Mouse (Mus musculus) ovary, postnatal 36 days (tissue): ENCODE data around the gene Ift74.

Experiments
- DNase-seq: peaks from one replicate; pipeline ENCODE4 v3.0.0; 2022; ENCODE audit warnings: low spot score, mixed read lengths

The Ift74 gene

DNA sequence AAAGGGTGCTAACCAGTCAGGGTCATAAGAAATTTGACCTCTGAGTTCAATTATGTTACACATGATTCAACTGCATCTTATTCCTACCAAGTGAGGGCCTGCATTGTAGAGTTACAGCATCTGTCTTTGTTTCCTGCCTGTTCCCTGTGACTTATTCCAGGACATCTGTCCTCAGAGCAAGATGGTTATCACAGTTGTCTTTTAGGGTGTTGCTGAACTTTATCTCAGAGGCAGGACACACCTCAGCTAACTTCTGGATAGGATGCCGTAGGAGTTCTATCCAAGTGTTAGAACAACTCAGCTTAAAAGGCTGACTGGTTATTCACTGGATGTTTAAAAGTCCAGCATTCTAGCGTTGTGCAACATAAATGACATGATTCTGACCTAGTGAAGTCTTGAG lies 77.9 kb downstream of the Ift74 start:
- DNase-seq, result no peak

DNA sequence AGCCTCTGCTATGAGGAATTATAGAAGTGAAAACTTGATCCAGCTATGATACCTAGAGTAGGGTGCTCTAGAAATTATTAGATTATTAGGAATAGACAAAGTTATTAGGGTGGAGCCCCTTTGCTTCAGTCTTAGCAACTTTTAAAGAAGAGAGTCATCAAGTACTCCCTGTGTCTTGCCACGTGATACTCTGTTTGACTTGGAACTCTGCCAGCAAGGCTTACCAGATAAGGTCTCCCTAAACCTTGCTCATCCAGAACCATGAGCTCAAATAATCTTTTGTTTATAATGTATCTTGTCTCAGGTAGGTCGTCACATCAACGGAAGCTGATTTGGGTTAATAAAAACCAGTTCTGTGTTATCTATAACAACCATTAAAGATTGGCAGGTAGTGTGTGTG lies 82.1 kb downstream of the Ift74 start:
- no peak for DNase-seq

DNA sequence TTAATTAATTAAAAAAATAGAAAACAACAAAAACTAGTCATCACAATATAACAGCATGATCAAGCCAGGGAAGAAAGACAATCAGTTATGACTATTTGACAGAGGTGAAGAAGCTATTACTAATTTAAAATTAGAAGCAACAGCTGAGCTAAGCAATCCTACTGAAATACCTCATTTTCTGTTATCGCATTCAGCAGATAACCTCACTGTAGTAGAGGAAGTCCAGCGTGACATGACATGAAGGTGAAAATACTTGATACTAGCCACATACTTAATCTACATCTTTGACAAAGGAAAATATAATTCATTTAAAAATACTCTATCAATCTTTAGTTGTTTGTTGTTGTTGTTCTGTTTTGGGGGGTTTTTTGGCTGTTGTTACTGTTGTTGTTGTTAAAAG lies 96.7 kb downstream of the Ift74 start:
- DNase-seq, result no peak

GRCm38 (mm10) chr4:94711426-94711825 lies 97.1 kb downstream of the Ift74 start:
- DNase-seq, result no peak

- no peak for DNase-seq
Measured at GRCm38 (mm10) chr4:94713741-94714140, 99.5 kb downstream of the Ift74 start.

GRCm38 (mm10) chr4:94715166-94715565 lies 100.9 kb downstream of the Ift74 start:
- no peak for DNase-seq

DNA sequence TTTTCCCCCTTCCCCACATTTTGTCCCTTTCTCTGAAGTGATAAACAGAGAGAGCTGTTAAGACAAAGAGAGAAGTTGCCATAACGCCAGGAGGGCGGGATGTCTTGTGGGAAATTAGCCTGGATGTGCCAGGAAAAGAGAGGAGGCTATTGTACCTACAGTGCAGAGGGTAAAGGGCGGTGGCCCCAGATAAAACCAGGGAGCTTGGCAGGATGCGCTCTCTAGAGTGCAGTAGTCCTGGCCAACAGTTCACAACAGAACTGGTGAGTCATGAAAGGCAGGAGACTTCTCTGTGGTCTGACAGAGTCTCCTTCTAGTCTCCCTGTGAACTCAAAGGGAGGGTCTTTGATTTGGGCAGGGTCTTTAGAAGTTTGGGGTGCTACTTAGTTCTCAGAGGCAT lies 111.5 kb downstream of the Ift74 start:
- no peak for DNase-seq

- DNase-seq, result no peak
Measured at GRCm38 (mm10) chr4:94732721-94733120, 118.4 kb downstream of the Ift74 start.

GRCm38 (mm10) chr4:94737326-94738295 lies 123.3 kb downstream of the Ift74 start:
- no peak for DNase-seq

- no peak for DNase-seq
Measured at GRCm38 (mm10) chr4:94738838-94739731, 124.8 kb downstream of the Ift74 start, which contains the start of gene Tek. TSS of gene Tek (plus strand) at chr4:94739289.

GRCm38 (mm10) chr4:94741824-94742223 lies 127.5 kb downstream of the Ift74 start:
- no peak for DNase-seq
